11 mouse cellular contexts compared by ENCODE assay signal in the genomic region with DNA sequence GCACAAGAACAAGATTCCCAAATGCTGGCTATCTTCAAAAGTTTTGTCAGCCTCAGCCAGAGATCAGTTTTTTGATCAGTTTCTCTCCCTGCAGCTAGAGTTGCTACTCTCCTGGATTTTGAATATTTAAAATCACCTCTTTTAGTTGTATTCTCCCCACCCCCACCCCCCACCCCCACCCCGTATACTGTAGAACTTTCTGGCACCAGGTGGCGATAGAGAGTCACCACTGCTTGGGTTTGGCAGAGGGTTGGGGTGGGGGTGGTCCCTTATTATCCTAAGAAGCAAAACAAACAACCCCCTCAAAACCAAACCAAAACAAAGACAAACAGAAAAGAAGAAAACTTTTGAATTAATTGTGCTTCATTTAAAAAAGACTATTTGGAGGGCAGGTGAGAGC.
DNase-seq lines count a peak whose midpoint lies in the region; ATAC-seq and TF ChIP-seq lines count a peak whose summit lies in the region.
"Had no signal": no experiment of that assay in that cellular context is flagged by ENCODE, and none has a peak within 500 bp of the region (broad histone marks: within the 10 kb centered on the region; RNA-seq: fewer than 3 reads in every experiment).

No protein-coding gene starts in this region.

- peak; percentile 14 for DNase-seq in forebrain, postnatal 0 days
- no peak for DNase-seq in left cerebral cortex, adult 2 months (ENCODE audit: extremely low spot score in 1 of 2, low spot score in 2 of 2)
- DNase-seq in left cerebral cortex, adult 18-20 months (ENCODE audit: low spot score in 2 of 2): no peak
- peak; percentile 25 for DNase-seq in R1 (ENCODE audit: low read depth, low spot score)
- DNase-seq in liver, embryonic 14.5 days (ENCODE audit: low read depth in 3 of 3, low spot score in 3 of 3): no peak
- DNase-seq in spleen, postnatal 36 days (ENCODE audit: low spot score in 2 of 2): no peak
- DNase-seq: right cerebral cortex, postnatal 25 days had no signal

- H3K9me3 ChIP-seq in forebrain, postnatal 0 days (ENCODE audit: low read length): no peaks in the 10 kb centered on the region
- no peaks in the 10 kb centered on the region for H3K9me3 ChIP-seq in forebrain, embryonic 15.5 days
- no peaks in the 10 kb centered on the region for H3K9me3 ChIP-seq in liver, embryonic 14.5 days (ENCODE audit: control insufficient read depth, low read length)
- H3K9me3 ChIP-seq: hindbrain, embryonic 15.5 days had no signal

- H3K9ac ChIP-seq in forebrain, postnatal 0 days: no peak overlapping the region
- H3K9ac ChIP-seq in forebrain, embryonic 15.5 days (replicated peaks): no peak overlapping the region
- no peak overlapping the region for H3K9ac ChIP-seq in liver, embryonic 14.5 days (replicated peaks)
- H3K9ac ChIP-seq: hindbrain, embryonic 15.5 days had no signal

- intact Hi-C loops in left cerebral cortex, adult 2 months (cut with DNase I): loop anchor here (1.0 kb wide), 1 partner anchor 127 kb away; no protein-coding TSS in a partner anchor

- no peaks in the 10 kb centered on the region for H3K36me3 ChIP-seq in forebrain, postnatal 0 days (ENCODE audit: insufficient read depth)
- no peaks in the 10 kb centered on the region for H3K36me3 ChIP-seq in forebrain, embryonic 15.5 days
- no peaks in the 10 kb centered on the region for H3K36me3 ChIP-seq in liver, embryonic 14.5 days (replicated peaks; ENCODE audit: control insufficient read depth, insufficient read depth, low read depth)
- H3K36me3 ChIP-seq: hindbrain, embryonic 15.5 days had no signal

- 6% methylated on average over 2 of the region's 2 CpGs for WGBS in forebrain, postnatal 0 days
- 0% methylated on average over 2 of the region's 2 CpGs for WGBS in forebrain, embryonic 15.5 days
- WGBS in liver, embryonic 14.5 days (ENCODE audit: insufficient replicate concordance): 6% methylated on average over 2 of the region's 2 CpGs

- H3K4me2 ChIP-seq in forebrain, postnatal 0 days (ENCODE audit: low read depth): no peak overlapping the region
- no peak overlapping the region for H3K4me2 ChIP-seq in forebrain, embryonic 15.5 days (replicated peaks)
- no peak overlapping the region; the same call in 1 of the 2 replicates for H3K4me2 ChIP-seq in liver, embryonic 14.5 days (ENCODE audit: low read depth)
- H3K4me2 ChIP-seq: hindbrain, embryonic 15.5 days had no signal

- no peak overlapping the region for H3K4me3 ChIP-seq in forebrain, postnatal 0 days (ENCODE audit: low read depth, low read length)
- H3K4me3 ChIP-seq in forebrain, embryonic 15.5 days: no peak overlapping the region
- no peak overlapping the region for H3K4me3 ChIP-seq in left cerebral cortex, adult 2 months
- H3K4me3 ChIP-seq in liver, embryonic 14.5 days (ENCODE audit: insufficient read depth in 1 of 2, low read depth in 2 of 2, low read length in 2 of 2): no peak overlapping the region
- H3K4me3 ChIP-seq: hindbrain, embryonic 15.5 days had no signal

- no peak for TF ChIP-seq EP300 in liver, embryonic 14.5 days (IDR thresholded peaks at IDR 0.05; ENCODE audit: low read depth)

- no peaks in the 10 kb centered on the region for H3K4me1 ChIP-seq in forebrain, postnatal 0 days (ENCODE audit: insufficient read depth)
- no peaks in the 10 kb centered on the region for H3K4me1 ChIP-seq in forebrain, embryonic 15.5 days
- no peaks in the 10 kb centered on the region for H3K4me1 ChIP-seq in liver, embryonic 14.5 days (replicated peaks; ENCODE audit: control insufficient read depth in 2 of 2, insufficient read depth in 2 of 2, low read length in 1 of 2)
- H3K4me1 ChIP-seq: hindbrain, embryonic 15.5 days had no signal

- peak; percentile 19 for TF ChIP-seq CTCF in forebrain, postnatal 0 days (IDR thresholded peaks at IDR 0.05; ENCODE audit: low read depth)
- TF ChIP-seq CTCF in left cerebral cortex, adult 2 months (IDR thresholded peaks at IDR 0.05): peak; percentile 31
- peak; percentile 25; the same call in 1 of the 2 replicates for TF ChIP-seq CTCF in liver, embryonic 14.5 days (IDR thresholded peaks at IDR 0.05; ENCODE audit: low read depth)

- ATAC-seq in forebrain, postnatal 0 days: peak; percentile 48; the same call in 1 of the 2 replicates
- no peak for ATAC-seq in forebrain, embryonic 15.5 days (replicated peaks)
- ATAC-seq in liver, embryonic 14.5 days (ENCODE audit: insufficient read depth): no peak
- ATAC-seq in megakaryocyte, adult 5-6 weeks (ENCODE audit: poor library complexity, severe bottlenecking): no peak

- no peak overlapping the region for H3K27ac ChIP-seq in forebrain, postnatal 0 days (ENCODE audit: low read depth, low read length)
- H3K27ac ChIP-seq in forebrain, embryonic 15.5 days (replicated peaks): no peak overlapping the region
- no peak overlapping the region for H3K27ac ChIP-seq in left cerebral cortex, adult 2 months
- H3K27ac ChIP-seq in liver, embryonic 14.5 days: no peak overlapping the region
- H3K27ac ChIP-seq: hindbrain, embryonic 15.5 days; macrophage had no signal

- no peaks in the 10 kb centered on the region for H3K27me3 ChIP-seq in forebrain, postnatal 0 days (ENCODE audit: insufficient read depth, low read length)
- no peaks in the 10 kb centered on the region for H3K27me3 ChIP-seq in forebrain, embryonic 15.5 days
- no peaks in the 10 kb centered on the region for H3K27me3 ChIP-seq in liver, embryonic 14.5 days (ENCODE audit: control insufficient read depth, insufficient read depth, low read length)
- H3K27me3 ChIP-seq: hindbrain, embryonic 15.5 days had no signal

Comparison
In these comparisons a context has a peak if more than half of its experiments do, and no peak if none do; other contexts are left out.
1. DNase-seq: peak in forebrain, postnatal 0 days (single experiment) and R1 (single experiment); none in left cerebral cortex, adult 2 months (0 of 2), left cerebral cortex, adult 18-20 months (0 of 2), liver, embryonic 14.5 days (0 of 3) and spleen, postnatal 36 days (0 of 2).
2. Peak in every context shown above with its lines, with median percentiles within 50 percentile points of each other: CTCF ChIP-seq.